Mouse (Mus musculus): ENCODE data around the gene Omt2a.
"Not testable (repeated sequence)": the region's sequence is repeated elsewhere in the genome, so short reads cannot be mapped to it uniquely, and the experiment has no call there.

- peak; percentile 62; the same call in 1 of the 2 replicates for TF ChIP-seq CTCF (IDR thresholded peaks at IDR 0.05; ENCODE audit: borderline replicate concordance, control insufficient read depth, extremely low read depth, insufficient read depth, low read length, poor library complexity)
- not testable (repeated sequence) for TF ChIP-seq POLR2A (IDR thresholded peaks at IDR 0.05; ENCODE audit: control insufficient read depth, extremely low read depth, insufficient read depth, low read length, poor library complexity)
Measured at GRCm38 (mm10) chr9:78296089-78296488, 18.5 kb downstream of the Omt2a start.
